Mouse (Mus musculus): ENCODE results near the gene Kctd21. TPM values are rescaled to one million over a fixed set of nuclear protein-coding genes. Genes with fewer than 3 reads are reported as not detected.

Gene Kctd21
- polyA plus RNA-seq (2012; rRNA removed), result 7.1 and 7.2 TPM in 2 replicates

GRCm38 (mm10) chr7:97331726-97332666 lies at the start of gene Kctd21, which contains the start of gene Usp35:
TSS of gene Kctd21 (plus strand) at chr7:97332327.
TSS of gene Usp35 (minus strand) at chr7:97332020.

Other genes with a start within 250 kb of the Kctd21 start
- 11.2 and 12.7 TPM in 2 replicates for gene Usp35, start 307 bp upstream of the Kctd21 start, polyA plus RNA-seq (2012; rRNA removed)
- 19.7 TPM in 2 replicates for gene Alg8, start 39.3 kb downstream of the Kctd21 start, polyA plus RNA-seq (2012; rRNA removed)
- 318 and 363 TPM in 2 replicates for gene Ndufc2, start 67.7 kb downstream of the Kctd21 start, polyA plus RNA-seq (2012; rRNA removed)
- 6.2 and 8.6 TPM in 2 replicates for gene Thrsp, start 85.4 kb downstream of the Kctd21 start, polyA plus RNA-seq (2012; rRNA removed)
- gene Kctd14, start 119.0 kb downstream of the Kctd21 start, polyA plus RNA-seq (2012; rRNA removed), result 1.3 and 1.5 TPM in 2 replicates
- gene Ints4, start 148.6 kb downstream of the Kctd21 start, polyA plus RNA-seq (2012; rRNA removed), result 57.6 and 62.0 TPM in 2 replicates
- 48.0 and 52.3 TPM in 2 replicates for gene Aamdc, start 247.2 kb downstream of the Kctd21 start, polyA plus RNA-seq (2012; rRNA removed)
- gene Rsf1, start 247.6 kb downstream of the Kctd21 start, polyA plus RNA-seq (2012; rRNA removed), result 12.7 and 12.8 TPM in 2 replicates